Comparison of ENCODE assay signal across 15 mouse cellular contexts in the genomic region with DNA sequence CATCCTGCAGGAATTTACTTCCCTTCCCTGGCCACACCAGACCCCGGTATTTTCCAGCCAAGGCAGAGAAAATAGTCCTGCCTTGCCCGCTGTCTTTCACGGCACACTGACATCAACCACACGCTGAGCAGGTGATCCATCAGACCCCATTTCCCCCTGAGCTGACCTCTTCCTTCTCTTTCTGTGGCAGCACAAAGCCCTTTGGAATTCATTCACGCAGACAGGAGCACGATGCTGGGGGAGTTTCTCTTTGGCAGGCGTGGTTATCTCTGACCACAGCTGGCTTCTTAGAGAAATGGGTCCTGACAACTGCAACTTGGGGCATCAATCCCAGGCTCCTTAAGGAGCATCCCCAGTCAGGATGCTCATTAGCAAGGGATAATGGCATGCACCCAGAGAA.
DNase-seq lines count a peak whose midpoint lies in the region; ATAC-seq lines count a peak whose summit lies in the region.
"Had no signal": no experiment of that assay in that cellular context is flagged by ENCODE, and none has a peak within 500 bp of the region (broad histone marks: within the 10 kb centered on the region; RNA-seq: fewer than 3 reads in every experiment).

No protein-coding gene starts in this region.

- no peak overlapping the region for H3K4me2 ChIP-seq in forebrain, embryonic 14.5 days (ENCODE audit: low read length)
- no peak overlapping the region for H3K4me2 ChIP-seq in neural tube, embryonic 11.5 days (ENCODE audit: low read depth)
- H3K4me2 ChIP-seq: embryonic facial prominence, embryonic 13.5 days; heart, embryonic 12.5 days had no signal

- no peak overlapping the region for H3K27ac ChIP-seq in forebrain, embryonic 14.5 days (ENCODE audit: low read depth, low read length)
- H3K27ac ChIP-seq in neural tube, embryonic 11.5 days (ENCODE audit: low read depth, low read length) = no peak overlapping the region
- H3K27ac ChIP-seq: embryonic facial prominence, embryonic 13.5 days; layer of hippocampus, adult 2 months had no signal

- H3K4me3 ChIP-seq in forebrain, embryonic 14.5 days (ENCODE audit: low read depth, low read length) = no peak overlapping the region
- no peak overlapping the region for H3K4me3 ChIP-seq in neural tube, embryonic 11.5 days (ENCODE audit: low read depth, low read length)
- H3K4me3 ChIP-seq: embryonic facial prominence, embryonic 13.5 days; heart, embryonic 12.5 days; layer of hippocampus, adult 2 months had no signal

- no peaks in the 10 kb centered on the region for H3K9me3 ChIP-seq in forebrain, embryonic 14.5 days (replicated peaks; ENCODE audit: control insufficient read depth, low read length)
- H3K9me3 ChIP-seq in neural tube, embryonic 11.5 days (ENCODE audit: control insufficient read depth, low read length) = no peaks in the 10 kb centered on the region
- H3K9me3 ChIP-seq: embryonic facial prominence, embryonic 13.5 days; heart, embryonic 12.5 days had no signal

- H3K9ac ChIP-seq in forebrain, embryonic 14.5 days (ENCODE audit: low read length) = no peak overlapping the region
- no peak overlapping the region for H3K9ac ChIP-seq in neural tube, embryonic 11.5 days (ENCODE audit: low read length)
- H3K9ac ChIP-seq: embryonic facial prominence, embryonic 13.5 days; heart, embryonic 12.5 days had no signal

- ATAC-seq in forebrain, embryonic 14.5 days = no peak
- ATAC-seq in neural tube, embryonic 11.5 days (ENCODE audit: insufficient read depth, low FRiP score, low TSS enrichment) = peak; percentile 41; the same call in 1 of the 2 replicates
- ATAC-seq: activated CD4-positive, CD25-positive, alpha-beta regulatory T cell, adult 4 months; CD4-positive, CD25-positive, alpha-beta regulatory T cell, adult 4 months had no signal

- no peaks in the 10 kb centered on the region for H3K36me3 ChIP-seq in forebrain, embryonic 14.5 days (ENCODE audit: control insufficient read depth, insufficient read depth, low read length)
- H3K36me3 ChIP-seq in neural tube, embryonic 11.5 days (ENCODE audit: control insufficient read depth, insufficient read depth, low read length) = no peaks in the 10 kb centered on the region
- H3K36me3 ChIP-seq: embryonic facial prominence, embryonic 13.5 days; heart, embryonic 12.5 days had no signal

- H3K4me1 ChIP-seq in forebrain, embryonic 14.5 days (ENCODE audit: control insufficient read depth, insufficient read depth, low read length) = peaks cover 6% of the 10 kb centered on the region; the same call in 1 of the 2 replicates
- H3K4me1 ChIP-seq in neural tube, embryonic 11.5 days (ENCODE audit: control insufficient read depth, insufficient read depth, low read length) = peaks cover 9% of the 10 kb centered on the region
- H3K4me1 ChIP-seq: embryonic facial prominence, embryonic 13.5 days; heart, embryonic 12.5 days had no signal

- no peaks in the 10 kb centered on the region for H3K27me3 ChIP-seq in forebrain, embryonic 14.5 days (replicated peaks; ENCODE audit: control insufficient read depth, insufficient read depth, low read length)
- H3K27me3 ChIP-seq in neural tube, embryonic 11.5 days (ENCODE audit: control insufficient read depth, insufficient read depth, low read length) = no peaks in the 10 kb centered on the region
- H3K27me3 ChIP-seq: heart, embryonic 12.5 days had no signal

- 4% methylated on average over 7 of the region's 7 CpGs for WGBS in forebrain, embryonic 14.5 days
- WGBS in neural tube, embryonic 11.5 days = 6% methylated on average over 7 of the region's 7 CpGs

- DNase-seq in embryo, embryonic 11 days = peak; percentile 56
- DNase-seq in forebrain, embryonic 14.5 days (ENCODE audit: low spot score) = peak; percentile 8
- peak; percentile 67 for DNase-seq in mesoderm, embryonic 11.5 days (ENCODE audit: low read depth, low spot score)
- DNase-seq in neural tube, embryonic 11.5 days (ENCODE audit: low spot score) = peak; percentile 71
- no peak for DNase-seq in right cerebral cortex, postnatal 4 days
- no peak for DNase-seq in heart, adult 8-10 months (ENCODE audit: low spot score)
- no peak for DNase-seq in left cerebral cortex, adult 9 months (ENCODE audit: low spot score in 2 of 2)
- no peak for DNase-seq in heart, adult 11 months
- DNase-seq: cerebellum, adult 18-20 months; gastrocnemius, postnatal 25 days had no signal

Comparison
In these comparisons a context has a peak if more than half of its experiments do, and no peak if none do; other contexts are left out.
1. DNase-seq: peak in embryo, embryonic 11 days (single experiment), forebrain, embryonic 14.5 days (single experiment), mesoderm, embryonic 11.5 days (single experiment) and neural tube, embryonic 11.5 days (single experiment); none in right cerebral cortex, postnatal 4 days (single experiment), heart, adult 8-10 months (single experiment), left cerebral cortex, adult 9 months (0 of 2) and heart, adult 11 months (single experiment).